Mouse (Mus musculus): ENCODE results near the gene AI467606. TPM values are rescaled to one million over a fixed set of nuclear protein-coding genes. Genes with fewer than 3 reads are reported as not detected.

The AI467606 gene
- polyA plus RNA-seq, 1 experiment from 2014 or later, result 7.6 TPM

- no peak for DNase-seq
- ATAC-seq, result no peak
- H3K27me3 ChIP-seq (ENCODE audit: insufficient read depth, low read length), result no peaks in the 10 kb centered on the region
- no peaks in the 10 kb centered on the region for H3K36me3 ChIP-seq (replicated peaks; ENCODE audit: insufficient read depth, low read length)
- WGBS (ENCODE audit: insufficient replicate concordance), result 70% methylated on average over 4 of the region's 4 CpGs
- no peak overlapping the region for H3K9ac ChIP-seq (replicated peaks)
- H3K4me2 ChIP-seq (ENCODE audit: low read depth, low read length), result no peak overlapping the region
- no peaks in the 10 kb centered on the region for H3K4me1 ChIP-seq (ENCODE audit: insufficient read depth)
- no peak overlapping the region for H3K4me3 ChIP-seq (ENCODE audit: low read depth, low read length)
- TF ChIP-seq CTCF (IDR thresholded peaks at IDR 0.05; ENCODE audit: low read depth) (no peak), EP300 (IDR thresholded peaks at IDR 0.05; ENCODE audit: low read depth) (no peak)
- peaks cover 4% of the 10 kb centered on the region; the same call in 1 of the 2 replicates for H3K9me3 ChIP-seq (ENCODE audit: low read length)
- no peak overlapping the region for H3K27ac ChIP-seq (ENCODE audit: low read depth)
These were observed 20.2 kb upstream of the AI467606 start for GRCm38 (mm10) chr7:127070871-127071413.

- Histone ChIP-seq H3K9ac (replicated peaks) (no peak overlapping the region), H3K4me3 (ENCODE audit: low read depth, low read length) (no peak overlapping the region), H3K27ac (ENCODE audit: low read depth) (no peak overlapping the region), H3K9me3 (ENCODE audit: low read length) (peaks cover 4% of the 10 kb centered on the region; the same call in 1 of the 2 replicates), H3K27me3 (ENCODE audit: insufficient read depth, low read length) (no peaks in the 10 kb centered on the region), H3K4me1 (ENCODE audit: insufficient read depth) (no peaks in the 10 kb centered on the region), H3K36me3 (replicated peaks; ENCODE audit: insufficient read depth, low read length) (no peaks in the 10 kb centered on the region), H3K4me2 (ENCODE audit: low read depth, low read length) (no peak overlapping the region)
- ATAC-seq (no peak), DNase-seq (no peak)
- 80% methylated on average over 4 of the region's 4 CpGs for WGBS (ENCODE audit: insufficient replicate concordance)
- TF ChIP-seq EP300 (IDR thresholded peaks at IDR 0.05; ENCODE audit: low read depth), result no peak
These were observed 17.9 kb upstream of the AI467606 start for GRCm38 (mm10) chr7:127073221-127073620.

GRCm38 (mm10) chr7:127076188-127076587 lies 15.0 kb upstream of the AI467606 start:
- Histone ChIP-seq H3K27ac (ENCODE audit: low read depth) (no peak overlapping the region), H3K36me3 (replicated peaks; ENCODE audit: insufficient read depth, low read length) (no peaks in the 10 kb centered on the region), H3K4me1 (ENCODE audit: insufficient read depth) (peaks cover 9% of the 10 kb centered on the region; the same call in 1 of the 2 replicates), H3K4me3 (ENCODE audit: low read depth, low read length) (no peak overlapping the region), H3K9me3 (ENCODE audit: low read length) (peaks cover 4% of the 10 kb centered on the region; the same call in 1 of the 2 replicates), H3K9ac (replicated peaks) (no peak overlapping the region), H3K4me2 (ENCODE audit: low read depth, low read length) (no peak overlapping the region), H3K27me3 (ENCODE audit: insufficient read depth, low read length) (no peaks in the 10 kb centered on the region)
- no peak for TF ChIP-seq CTCF (IDR thresholded peaks at IDR 0.05; ENCODE audit: low read depth)
- no peak for TF ChIP-seq EP300 (IDR thresholded peaks at IDR 0.05; ENCODE audit: low read depth)
- WGBS (ENCODE audit: insufficient replicate concordance), result 89% methylated on average over 5 of the region's 5 CpGs
- ATAC-seq, result no peak
- DNase-seq, result no peak

GRCm38 (mm10) chr7:127077692-127078091 lies 13.5 kb upstream of the AI467606 start:
- H3K36me3 ChIP-seq (replicated peaks; ENCODE audit: insufficient read depth, low read length), result no peaks in the 10 kb centered on the region
- TF ChIP-seq CTCF (IDR thresholded peaks at IDR 0.05; ENCODE audit: low read depth), result peak; percentile 66
- no peak for TF ChIP-seq EP300 (IDR thresholded peaks at IDR 0.05; ENCODE audit: low read depth)
- H3K27me3 ChIP-seq (ENCODE audit: insufficient read depth, low read length), result no peaks in the 10 kb centered on the region
- 77% methylated on average over 3 of the region's 3 CpGs for WGBS (ENCODE audit: insufficient replicate concordance)
- peak; percentile 38 for DNase-seq
- H3K9ac ChIP-seq (replicated peaks), result no peak overlapping the region
- H3K4me1 ChIP-seq (ENCODE audit: insufficient read depth), result peaks cover 14% of the 10 kb centered on the region; the same call in 1 of the 2 replicates
- ATAC-seq, result no peak
- H3K9me3 ChIP-seq (ENCODE audit: low read length), result peaks cover 4% of the 10 kb centered on the region; the same call in 1 of the 2 replicates
- H3K4me3 ChIP-seq (ENCODE audit: low read depth, low read length), result no peak overlapping the region
- H3K27ac ChIP-seq (ENCODE audit: low read depth), result no peak overlapping the region
- H3K4me2 ChIP-seq (ENCODE audit: low read depth, low read length), result no peak overlapping the region

- no peaks in the 10 kb centered on the region for H3K36me3 ChIP-seq (replicated peaks; ENCODE audit: insufficient read depth, low read length)
- H3K4me1 ChIP-seq (ENCODE audit: insufficient read depth), result peaks cover 31% of the 10 kb centered on the region
- no peak overlapping the region for H3K9ac ChIP-seq (replicated peaks)
- no peak overlapping the region for H3K4me2 ChIP-seq (ENCODE audit: low read depth, low read length)
- WGBS (ENCODE audit: insufficient replicate concordance), result 49% methylated on average over 3 of the region's 3 CpGs
- no peak for TF ChIP-seq CTCF (IDR thresholded peaks at IDR 0.05; ENCODE audit: low read depth)
- TF ChIP-seq EP300 (IDR thresholded peaks at IDR 0.05; ENCODE audit: low read depth), result peak; percentile 58
- 0 out of 2 replicates have a peak overlapping the region, but pooled peaks have one; percentile 22 for H3K27ac ChIP-seq (ENCODE audit: low read depth)
- H3K27me3 ChIP-seq (ENCODE audit: insufficient read depth, low read length), result no peaks in the 10 kb centered on the region
- no peak for DNase-seq
- peak; percentile 40 for ATAC-seq
- H3K4me3 ChIP-seq (ENCODE audit: low read depth, low read length), result no peak overlapping the region
- H3K9me3 ChIP-seq (ENCODE audit: low read length), result peaks cover 2% of the 10 kb centered on the region; the same call in 1 of the 2 replicates
These were observed 11.1 kb upstream of the AI467606 start for GRCm38 (mm10) chr7:127080045-127080444.

GRCm38 (mm10) chr7:127082271-127082670 lies 8.9 kb upstream of the AI467606 start:
- DNase-seq, result no peak
- no peaks in the 10 kb centered on the region for H3K36me3 ChIP-seq (replicated peaks; ENCODE audit: insufficient read depth, low read length)
- peaks cover 37% of the 10 kb centered on the region for H3K4me1 ChIP-seq (ENCODE audit: insufficient read depth)
- no peak overlapping the region for H3K4me3 ChIP-seq (ENCODE audit: low read depth, low read length)
- no peaks in the 10 kb centered on the region for H3K9me3 ChIP-seq (ENCODE audit: low read length)
- H3K9ac ChIP-seq (replicated peaks), result no peak overlapping the region
- TF ChIP-seq CTCF (IDR thresholded peaks at IDR 0.05; ENCODE audit: low read depth) (no peak), EP300 (IDR thresholded peaks at IDR 0.05; ENCODE audit: low read depth) (no peak)
- H3K27me3 ChIP-seq (ENCODE audit: insufficient read depth, low read length), result no peaks in the 10 kb centered on the region
- 52% methylated on average over 8 of the region's 8 CpGs for WGBS (ENCODE audit: insufficient replicate concordance)
- H3K4me2 ChIP-seq (ENCODE audit: low read depth, low read length), result no peak overlapping the region
- peak overlapping the region; percentile 69 for H3K27ac ChIP-seq (ENCODE audit: low read depth)
- no peak for ATAC-seq

All from liver, postnatal 0 days (tissue).